Mouse (Mus musculus): ENCODE measurements at regions not wholly inside any gene's neighbourhood (a gene's known extent, or its start where the extent isn't known, plus 50 kb on each side); places are given as distances from the start of the nearest gene placed in this dataset.

DNA sequence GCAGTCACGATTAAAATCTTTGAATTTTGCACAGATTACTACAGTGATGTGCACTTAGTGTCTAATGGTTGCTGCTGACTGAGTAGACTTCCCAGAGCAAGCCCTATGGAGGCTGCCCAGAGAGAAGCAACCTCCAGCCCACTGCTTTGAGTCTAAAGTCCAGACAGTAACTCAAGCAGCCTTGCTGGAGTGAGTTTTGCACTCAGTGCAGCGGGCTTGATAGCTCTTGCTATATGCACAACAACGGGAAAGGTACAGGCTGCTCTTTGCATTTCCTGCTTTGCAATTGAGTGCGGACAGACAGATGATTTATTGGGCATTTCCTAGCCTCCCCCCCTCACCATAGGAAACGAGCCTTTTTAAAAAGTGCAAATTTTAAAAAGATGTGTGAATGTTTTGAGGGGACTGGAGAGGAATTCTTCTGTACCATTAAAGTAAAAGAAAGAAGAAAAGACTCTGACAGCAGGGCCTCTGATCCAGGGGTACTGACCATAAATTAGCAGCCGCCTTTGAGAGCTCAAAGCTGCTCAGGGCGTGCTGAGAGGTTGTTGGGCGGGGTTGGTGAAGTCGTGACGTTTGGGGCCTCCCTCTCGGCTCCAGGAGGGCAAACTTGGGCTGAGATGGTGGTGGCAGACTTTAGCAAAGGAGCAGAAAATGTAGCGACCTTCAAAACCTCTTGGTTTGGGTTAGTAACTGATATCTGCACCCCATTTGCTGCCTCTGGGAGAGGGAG, 214.4 kb downstream of the Zfp36l1 start:
- no peaks in the 10 kb centered on the region for H3K9me3 ChIP-seq (ENCODE audit: control insufficient read depth, low read length)
- no peak overlapping the region for H3K4me2 ChIP-seq
- H3K36me3 ChIP-seq (ENCODE audit: control insufficient read depth, insufficient read depth, low read length): no peaks in the 10 kb centered on the region
- no peaks in the 10 kb centered on the region for H3K27me3 ChIP-seq (replicated peaks; ENCODE audit: control insufficient read depth, insufficient read depth, low read length)
- ATAC-seq (replicated peaks; ENCODE audit: low FRiP score) (no peak), DNase-seq (ENCODE audit: low spot score) (no peak)
- H3K27ac ChIP-seq (ENCODE audit: low read depth, low read length): no peak overlapping the region
- H3K9ac ChIP-seq (ENCODE audit: low read depth, low read length): no peak overlapping the region
- H3K4me3 ChIP-seq (ENCODE audit: low read depth, low read length): no peak overlapping the region
- peaks cover 9% of the 10 kb centered on the region; the same call in 1 of the 2 replicates for H3K4me1 ChIP-seq (replicated peaks; ENCODE audit: control insufficient read depth, insufficient read depth, low read length)
- WGBS: 24% methylated on average over 12 of the region's 12 CpGs

DNA sequence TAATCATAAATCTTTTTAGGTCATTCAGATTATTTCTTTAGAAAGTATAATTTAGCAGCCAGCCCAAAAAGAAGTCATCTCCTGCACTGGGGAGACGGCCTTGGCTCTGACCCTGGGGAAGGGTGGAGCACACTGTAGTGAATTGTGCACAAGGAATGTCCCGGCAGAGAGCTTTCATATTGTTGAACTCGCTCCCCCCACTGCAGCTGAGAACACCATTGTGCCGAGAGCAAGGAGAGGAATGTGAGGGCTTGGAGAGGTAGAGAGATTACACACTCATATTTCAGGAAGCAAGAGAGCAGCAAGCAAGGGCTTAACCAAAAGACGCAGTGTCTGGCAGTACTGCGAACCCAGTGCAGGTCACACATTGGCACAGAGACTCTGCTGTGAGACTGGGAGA, 216.8 kb downstream of the Zfp36l1 start:
- DNase-seq (ENCODE audit: low spot score) (no peak), ATAC-seq (replicated peaks; ENCODE audit: low FRiP score) (no peak)
- H3K4me2 ChIP-seq: no peak overlapping the region
- H3K4me3 ChIP-seq (ENCODE audit: low read depth, low read length): no peak overlapping the region
- WGBS: 54% methylated on average over 6 of the region's 6 CpGs
- no peaks in the 10 kb centered on the region for H3K36me3 ChIP-seq (ENCODE audit: control insufficient read depth, insufficient read depth, low read length)
- no peaks in the 10 kb centered on the region for H3K9me3 ChIP-seq (ENCODE audit: control insufficient read depth, low read length)
- peaks cover 8% of the 10 kb centered on the region; the same call in 1 of the 2 replicates for H3K4me1 ChIP-seq (replicated peaks; ENCODE audit: control insufficient read depth, insufficient read depth, low read length)
- no peak overlapping the region for H3K9ac ChIP-seq (ENCODE audit: low read depth, low read length)
- H3K27me3 ChIP-seq (replicated peaks; ENCODE audit: control insufficient read depth, insufficient read depth, low read length): no peaks in the 10 kb centered on the region
- no peak overlapping the region for H3K27ac ChIP-seq (ENCODE audit: low read depth, low read length)

DNA sequence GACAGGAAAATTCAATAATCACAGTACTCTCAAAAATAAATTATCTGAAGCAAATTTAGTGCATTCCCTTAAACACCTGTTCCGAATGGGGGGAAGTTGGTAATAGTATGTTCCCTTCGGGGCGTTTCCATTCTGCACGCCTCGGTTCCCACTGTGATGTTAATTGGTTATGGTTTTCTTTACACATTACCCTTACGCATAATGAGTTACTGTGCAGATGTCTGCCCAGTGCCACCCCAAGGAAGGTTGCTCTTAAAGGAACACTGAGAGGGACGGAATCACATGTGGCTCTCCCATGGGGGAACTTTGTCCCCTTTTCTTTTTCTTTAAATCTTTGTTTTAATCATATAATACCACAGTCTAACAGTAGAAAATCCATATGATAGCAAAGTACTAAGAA, 217.5 kb downstream of the Zfp36l1 start:
- WGBS: 88% methylated on average over 7 of the region's 7 CpGs
- Histone ChIP-seq H3K27me3 (replicated peaks; ENCODE audit: control insufficient read depth, insufficient read depth, low read length) (no peaks in the 10 kb centered on the region), H3K4me3 (ENCODE audit: low read depth, low read length) (no peak overlapping the region), H3K36me3 (ENCODE audit: control insufficient read depth, insufficient read depth, low read length) (no peaks in the 10 kb centered on the region), H3K9me3 (ENCODE audit: control insufficient read depth, low read length) (no peaks in the 10 kb centered on the region), H3K4me2 (no peak overlapping the region), H3K27ac (ENCODE audit: low read depth, low read length) (no peak overlapping the region), H3K4me1 (replicated peaks; ENCODE audit: control insufficient read depth, insufficient read depth, low read length) (peaks cover 8% of the 10 kb centered on the region; the same call in 1 of the 2 replicates), H3K9ac (ENCODE audit: low read depth, low read length) (no peak overlapping the region)
- no peak for DNase-seq (ENCODE audit: low spot score)
- no peak for ATAC-seq (replicated peaks; ENCODE audit: low FRiP score)

DNA sequence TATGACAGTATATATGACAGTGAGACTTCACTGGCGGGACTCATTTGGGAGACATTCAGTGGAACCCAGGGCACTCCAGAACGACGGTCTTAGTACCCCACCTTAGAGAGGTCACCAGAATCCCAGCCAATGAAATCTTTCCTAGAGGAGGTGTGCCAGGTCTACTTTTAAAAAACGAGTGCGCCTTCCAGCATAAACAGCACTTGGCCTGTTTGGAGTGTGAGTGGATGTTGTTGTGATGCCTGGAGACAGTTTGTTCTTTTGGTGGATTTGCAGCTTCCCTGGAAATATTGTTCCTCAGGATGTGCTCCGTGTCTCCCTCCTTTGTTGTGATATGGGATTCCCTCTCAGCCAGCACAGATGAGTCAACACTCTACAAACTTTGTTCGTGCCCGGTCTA, 219.9 kb downstream of the Zfp36l1 start:
- Histone ChIP-seq H3K4me3 (ENCODE audit: low read depth, low read length) (no peak overlapping the region), H3K9me3 (ENCODE audit: control insufficient read depth, low read length) (no peaks in the 10 kb centered on the region), H3K27ac (ENCODE audit: low read depth, low read length) (no peak overlapping the region), H3K9ac (ENCODE audit: low read depth, low read length) (no peak overlapping the region), H3K27me3 (replicated peaks; ENCODE audit: control insufficient read depth, insufficient read depth, low read length) (no peaks in the 10 kb centered on the region), H3K4me1 (replicated peaks; ENCODE audit: control insufficient read depth, insufficient read depth, low read length) (peaks cover 5% of the 10 kb centered on the region; the same call in 1 of the 2 replicates), H3K36me3 (ENCODE audit: control insufficient read depth, insufficient read depth, low read length) (no peaks in the 10 kb centered on the region), H3K4me2 (no peak overlapping the region)
- DNase-seq (ENCODE audit: low spot score) (no peak), ATAC-seq (replicated peaks; ENCODE audit: low FRiP score) (no peak)
- 82% methylated on average over 8 of the region's 8 CpGs for WGBS

DNA sequence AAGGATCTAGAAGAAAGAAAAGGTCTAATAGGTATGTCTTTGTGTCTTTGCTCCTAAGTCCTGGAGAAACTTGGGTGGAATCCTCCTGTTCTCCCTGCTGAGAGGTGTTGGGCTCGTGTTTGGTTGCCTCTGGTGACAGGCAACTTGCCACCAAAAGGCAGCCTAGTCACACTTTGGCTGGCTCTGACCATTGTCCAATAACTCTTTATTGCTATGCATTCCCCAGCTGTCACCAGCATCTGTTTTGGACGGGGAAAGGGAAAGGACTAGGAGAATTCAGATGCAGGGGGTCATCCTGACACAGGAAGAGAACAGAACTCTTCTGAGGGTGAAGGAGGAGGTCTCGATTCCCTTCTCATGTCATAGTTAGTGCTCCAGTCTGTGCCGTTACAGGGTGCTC, 220.9 kb downstream of the Zfp36l1 start:
- H3K9ac ChIP-seq (ENCODE audit: low read depth, low read length): no peak overlapping the region
- no peak for ATAC-seq (replicated peaks; ENCODE audit: low FRiP score)
- H3K27ac ChIP-seq (ENCODE audit: low read depth, low read length): no peak overlapping the region
- no peak overlapping the region for H3K4me2 ChIP-seq
- peaks cover 5% of the 10 kb centered on the region; the same call in 1 of the 2 replicates for H3K4me1 ChIP-seq (replicated peaks; ENCODE audit: control insufficient read depth, insufficient read depth, low read length)
- no peaks in the 10 kb centered on the region for H3K36me3 ChIP-seq (ENCODE audit: control insufficient read depth, insufficient read depth, low read length)
- H3K4me3 ChIP-seq (ENCODE audit: low read depth, low read length): no peak overlapping the region
- H3K9me3 ChIP-seq (ENCODE audit: control insufficient read depth, low read length): no peaks in the 10 kb centered on the region
- WGBS: 72% methylated on average over 4 of the region's 4 CpGs
- DNase-seq (ENCODE audit: low spot score): no peak
- H3K27me3 ChIP-seq (replicated peaks; ENCODE audit: control insufficient read depth, insufficient read depth, low read length): no peaks in the 10 kb centered on the region

DNA sequence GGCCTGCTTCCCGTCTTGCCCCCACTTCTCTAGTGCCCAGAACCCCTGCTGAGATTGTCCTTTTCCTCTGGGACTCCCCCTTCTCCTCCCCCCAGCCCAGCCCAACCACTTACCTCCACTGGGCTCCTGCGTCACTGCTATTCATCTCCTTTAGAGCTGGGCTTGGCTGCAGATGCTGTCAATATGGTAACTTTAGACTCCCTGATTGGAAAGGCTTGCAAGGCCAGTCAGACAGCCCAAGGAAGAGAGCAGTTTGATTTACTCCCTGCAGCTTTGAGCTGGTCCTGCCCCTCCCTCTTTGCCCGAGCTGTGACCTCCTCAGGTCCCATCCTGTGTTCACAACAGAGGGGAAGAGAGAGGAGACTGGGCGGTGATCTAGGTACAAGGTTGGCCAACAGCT, 221.9 kb downstream of the Zfp36l1 start:
- no peaks in the 10 kb centered on the region for H3K9me3 ChIP-seq (ENCODE audit: control insufficient read depth, low read length)
- no peaks in the 10 kb centered on the region for H3K36me3 ChIP-seq (ENCODE audit: control insufficient read depth, insufficient read depth, low read length)
- WGBS: 45% methylated on average over 4 of the region's 4 CpGs
- no peak overlapping the region for H3K9ac ChIP-seq (ENCODE audit: low read depth, low read length)
- H3K4me3 ChIP-seq (ENCODE audit: low read depth, low read length): no peak overlapping the region
- ATAC-seq (replicated peaks; ENCODE audit: low FRiP score) (no peak), DNase-seq (ENCODE audit: low spot score) (peak; percentile 32)
- H3K4me1 ChIP-seq (replicated peaks; ENCODE audit: control insufficient read depth, insufficient read depth, low read length): peaks cover under 1% of the 10 kb centered on the region; the same call in 1 of the 2 replicates
- H3K27ac ChIP-seq (ENCODE audit: low read depth, low read length): no peak overlapping the region
- H3K4me2 ChIP-seq: no peak overlapping the region
- H3K27me3 ChIP-seq (replicated peaks; ENCODE audit: control insufficient read depth, insufficient read depth, low read length): no peaks in the 10 kb centered on the region

DNA sequence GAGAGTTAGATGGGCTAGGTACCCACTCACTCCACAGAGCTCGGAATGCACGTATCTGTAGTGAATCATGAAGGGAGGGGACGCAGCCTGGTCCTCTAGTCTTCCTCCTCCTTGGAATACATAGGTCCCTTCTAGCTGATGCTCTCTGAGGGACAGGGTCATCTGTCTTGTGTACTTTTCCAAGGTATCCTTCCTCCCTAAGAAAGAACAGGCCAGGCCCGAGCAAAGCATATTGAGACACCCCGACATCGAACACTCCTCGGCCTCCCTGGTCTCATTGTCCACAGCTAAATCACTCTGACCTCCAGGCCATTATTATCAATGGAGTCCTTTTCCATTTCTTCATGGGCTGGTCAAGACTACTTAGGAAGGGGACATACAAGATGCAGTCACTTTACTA, 222.5 kb downstream of the Zfp36l1 start:
- Histone ChIP-seq H3K4me3 (ENCODE audit: low read depth, low read length) (no peak overlapping the region), H3K27ac (ENCODE audit: low read depth, low read length) (no peak overlapping the region), H3K4me1 (replicated peaks; ENCODE audit: control insufficient read depth, insufficient read depth, low read length) (no peaks in the 10 kb centered on the region; the same call in 1 of the 2 replicates), H3K27me3 (replicated peaks; ENCODE audit: control insufficient read depth, insufficient read depth, low read length) (no peaks in the 10 kb centered on the region), H3K9ac (ENCODE audit: low read depth, low read length) (no peak overlapping the region), H3K36me3 (ENCODE audit: control insufficient read depth, insufficient read depth, low read length) (no peaks in the 10 kb centered on the region), H3K4me2 (no peak overlapping the region), H3K9me3 (ENCODE audit: control insufficient read depth, low read length) (no peaks in the 10 kb centered on the region)
- ATAC-seq (replicated peaks; ENCODE audit: low FRiP score) (no peak), DNase-seq (ENCODE audit: low spot score) (peak; percentile 26)
- WGBS: 86% methylated on average over 7 of the region's 7 CpGs

DNA sequence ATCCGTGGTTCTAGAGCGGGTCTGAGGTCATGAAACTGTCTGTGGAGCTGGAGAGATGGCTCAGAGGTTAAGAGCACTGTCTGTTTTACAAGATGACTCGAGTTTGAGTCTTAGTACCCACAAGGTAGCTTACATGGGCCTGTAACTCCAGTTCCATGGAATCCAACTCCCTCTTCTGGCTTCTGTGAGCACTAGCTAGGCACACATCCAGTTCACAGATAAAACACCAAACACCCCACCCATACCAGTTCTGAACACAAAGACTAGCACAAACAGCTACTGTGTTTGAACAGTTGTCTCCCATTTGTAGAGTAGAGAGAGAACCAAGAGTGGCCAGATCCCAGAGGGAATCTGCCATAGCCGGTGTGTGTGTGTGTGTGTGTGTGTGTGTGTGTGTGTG, 224.0 kb downstream of the Zfp36l1 start:
- no peaks in the 10 kb centered on the region for H3K36me3 ChIP-seq (ENCODE audit: control insufficient read depth, insufficient read depth, low read length)
- no peaks in the 10 kb centered on the region for H3K4me1 ChIP-seq (replicated peaks; ENCODE audit: control insufficient read depth, insufficient read depth, low read length)
- no peak overlapping the region for H3K4me2 ChIP-seq
- H3K4me3 ChIP-seq (ENCODE audit: low read depth, low read length): no peak overlapping the region
- no peak for ATAC-seq (replicated peaks; ENCODE audit: low FRiP score)
- DNase-seq (ENCODE audit: low spot score): peak; percentile 12
- no peak overlapping the region for H3K27ac ChIP-seq (ENCODE audit: low read depth, low read length)
- WGBS: 86% methylated on average over 4 of the region's 4 CpGs
- no peak overlapping the region for H3K9ac ChIP-seq (ENCODE audit: low read depth, low read length)
- no peaks in the 10 kb centered on the region for H3K27me3 ChIP-seq (replicated peaks; ENCODE audit: control insufficient read depth, insufficient read depth, low read length)
- H3K9me3 ChIP-seq (ENCODE audit: control insufficient read depth, low read length): no peaks in the 10 kb centered on the region

DNA sequence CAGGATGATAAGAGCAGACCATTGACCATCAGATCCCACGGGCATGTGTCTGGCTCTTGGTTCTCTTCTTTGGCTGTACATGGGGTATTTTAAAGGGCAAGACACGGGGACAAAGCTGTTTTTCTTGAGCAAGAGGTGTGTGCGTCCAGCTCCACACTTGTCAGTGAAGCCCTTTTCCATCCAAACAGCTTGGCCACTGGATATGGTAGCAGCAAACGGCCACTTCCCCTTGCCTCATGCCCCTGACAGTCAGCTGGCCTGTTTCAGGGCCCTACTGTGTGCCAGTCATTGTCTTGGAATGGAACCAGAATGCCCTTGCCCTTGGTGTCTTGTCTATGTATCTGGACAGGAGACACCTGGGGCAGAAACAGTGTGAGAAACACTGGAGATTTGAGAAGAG, 224.7 kb downstream of the Zfp36l1 start:
- Histone ChIP-seq H3K36me3 (ENCODE audit: control insufficient read depth, insufficient read depth, low read length) (no peaks in the 10 kb centered on the region), H3K27ac (ENCODE audit: low read depth, low read length) (no peak overlapping the region), H3K9me3 (ENCODE audit: control insufficient read depth, low read length) (no peaks in the 10 kb centered on the region), H3K27me3 (replicated peaks; ENCODE audit: control insufficient read depth, insufficient read depth, low read length) (no peaks in the 10 kb centered on the region), H3K4me1 (replicated peaks; ENCODE audit: control insufficient read depth, insufficient read depth, low read length) (no peaks in the 10 kb centered on the region), H3K4me2 (no peak overlapping the region), H3K9ac (ENCODE audit: low read depth, low read length) (no peak overlapping the region), H3K4me3 (ENCODE audit: low read depth, low read length) (no peak overlapping the region)
- DNase-seq (ENCODE audit: low spot score) (peak; percentile 25), ATAC-seq (replicated peaks; ENCODE audit: low FRiP score) (no peak)
- WGBS: 76% methylated on average over 4 of the region's 4 CpGs

All from liver, embryonic 11.5 days (tissue).